Mouse (Mus musculus): ENCODE measurements around the gene March2.

- TF ChIP-seq CTCF (IDR thresholded peaks at IDR 0.05; ENCODE audit: low read depth, low read length) (no peak), EP300 (IDR thresholded peaks at IDR 0.05; ENCODE audit: insufficient read depth, low read depth, low read length) (no peak), POLR2A (IDR thresholded peaks at IDR 0.05; ENCODE audit: insufficient read depth, low read length) (no peak)
These were observed 41.3 kb upstream of the March2 start for GRCm38 (mm10) chr17:33759767-33760254.
